Mouse (Mus musculus) left cerebral cortex, postnatal 25 days (tissue): Measurements from ENCODE around the gene 5730596B20Rik. TPM values are rescaled to one million over a fixed set of nuclear protein-coding genes. Genes with fewer than 3 reads are reported as not detected.

ENCODE experiments used
- DNase-seq, 2 experiments: peaks; one replicate each; pipeline ENCODE4 v3.0.0; 2022; ENCODE audit warnings: low spot score in 2 of 2, mixed read lengths in 1 of 2
- intact Hi-C: fragments of 180-260 bp; cut with DNase I; formaldehyde crosslinking; loops from one replicate; pipeline ENCODE4 v1.15.1; 2025
- total RNA-seq, 2 experiments: library from RNA; stranded (reverse); gene quantifications; 2 replicates each; pipeline ENCODE4 v1.2.3; 2021

The 5730596B20Rik gene
- total RNA-seq, 2 experiments from 2014 or later, result not detected

GRCm38 (mm10) chr6:52171331-52171730 is 6.0 kb upstream of the 5730596B20Rik start:
- intact Hi-C loops, result no loop called here
- DNase-seq, result no peak

GRCm38 (mm10) chr6:52171938-52172337 is 5.4 kb upstream of the 5730596B20Rik start:
- intact Hi-C loops, result no loop called here
- DNase-seq, result no peak

GRCm38 (mm10) chr6:52172501-52172900 is 4.8 kb upstream of the 5730596B20Rik start:
- intact Hi-C loops, result no loop called here
- DNase-seq, result no peak

GRCm38 (mm10) chr6:52173648-52174047 is 3.6 kb upstream of the 5730596B20Rik start:
- DNase-seq, result no peak

GRCm38 (mm10) chr6:52174968-52175751 is 2.1 kb upstream of the 5730596B20Rik start:
- no peak for DNase-seq
- intact Hi-C loops, result no loop called here

More at GRCm38 (mm10) chr6:52173648-52174047, 3.6 kb upstream of the 5730596B20Rik start:
- intact Hi-C loops, result no loop called here

GRCm38 (mm10) chr6:52175864-52176263 is 1.4 kb upstream of the 5730596B20Rik start:
- no peak for DNase-seq
- intact Hi-C loops, result no loop called here

GRCm38 (mm10) chr6:52176391-52176790 is 907 bp upstream of the 5730596B20Rik start:
- DNase-seq, result no peak
- intact Hi-C loops, result no loop called here

GRCm38 (mm10) chr6:52177806-52178205 is 508 bp downstream of the 5730596B20Rik start:
- DNase-seq, result no peak
- intact Hi-C loops, result no loop called here

GRCm38 (mm10) chr6:52178918-52179665 is 1.8 kb downstream of the 5730596B20Rik start:
- intact Hi-C loops, result no loop called here
- no peak for DNase-seq

GRCm38 (mm10) chr6:52179690-52180089 is 2.4 kb downstream of the 5730596B20Rik start:
- intact Hi-C loops, result no loop called here
- no peak for DNase-seq

- intact Hi-C loops, result no loop called here
- DNase-seq, result no peak
These were observed 3.0 kb downstream of the 5730596B20Rik start for GRCm38 (mm10) chr6:52180213-52180710.

- intact Hi-C loops, result no loop called here
- no peak for DNase-seq
These were observed 3.4 kb downstream of the 5730596B20Rik start for GRCm38 (mm10) chr6:52180726-52181125.

GRCm38 (mm10) chr6:52182030-52182429 is 4.7 kb downstream of the 5730596B20Rik start:
- no peak for DNase-seq

GRCm38 (mm10) chr6:52182793-52183192 is 5.5 kb downstream of the 5730596B20Rik start:
- DNase-seq, result no peak
- intact Hi-C loops, result no loop called here

More at GRCm38 (mm10) chr6:52182030-52182429, 4.7 kb downstream of the 5730596B20Rik start:
- intact Hi-C loops, result no loop called here

GRCm38 (mm10) chr6:52183311-52184080 is 6.2 kb downstream of the 5730596B20Rik start:
- no peak for DNase-seq
- intact Hi-C loops, result no loop called here

GRCm38 (mm10) chr6:52184668-52185067 is 7.4 kb downstream of the 5730596B20Rik start:
- no peak for DNase-seq
- intact Hi-C loops, result no loop called here

- intact Hi-C loops, result no loop called here
- DNase-seq, result no peak
These were observed 7.9 kb downstream of the 5730596B20Rik start for GRCm38 (mm10) chr6:52185222-52185621.

- DNase-seq, result no peak
- intact Hi-C loops, result no loop called here
These were observed 8.5 kb downstream of the 5730596B20Rik start for GRCm38 (mm10) chr6:52185834-52186233.

GRCm38 (mm10) chr6:52186500-52186899 is 9.2 kb downstream of the 5730596B20Rik start:
- no peak for DNase-seq
- intact Hi-C loops, result no loop called here

GRCm38 (mm10) chr6:52189172-52189591 is 11.9 kb downstream of the 5730596B20Rik start:
- DNase-seq, result no peak
- intact Hi-C loops, result no loop called here
